Mouse (Mus musculus) kidney, adult 8-10 months (tissue): ENCODE data around the gene Kcnk5.

ENCODE experiments used
- DNase-seq, 2 experiments: peaks; one replicate each; pipeline ENCODE4 v3.0.0; 2022

The Kcnk5 gene

GRCm38 (mm10) chr14:20201066-20201683 is 19.6 kb upstream of the Kcnk5 start:
- DNase-seq: no peak

- DNase-seq: peak; percentile 82 to 83
These were observed 11.6 kb upstream of the Kcnk5 start for GRCm38 (mm10) chr14:20193103-20193715.

GRCm38 (mm10) chr14:20191136-20191735 is 9.6 kb upstream of the Kcnk5 start:
- DNase-seq: peak; percentile 46 to 60

- DNase-seq: peak; percentile 91 to 93
These were observed 8.1 kb upstream of the Kcnk5 start for GRCm38 (mm10) chr14:20189751-20190150.

- DNase-seq: no peak
These were observed 3.8 kb upstream of the Kcnk5 start for GRCm38 (mm10) chr14:20185426-20185825.

GRCm38 (mm10) chr14:20183701-20184100 is 2.1 kb upstream of the Kcnk5 start:
- DNase-seq: no peak

- peak in 1 of 2 experiments; percentile 13 for DNase-seq
These were observed 987 bp upstream of the Kcnk5 start for GRCm38 (mm10) chr14:20182596-20182995.

- peak in 1 of 2 experiments; percentile 44 for DNase-seq
These were observed 852 bp downstream of the Kcnk5 start for GRCm38 (mm10) chr14:20180751-20181162.

- peak; percentile 50 to 65 for DNase-seq
These were observed 1.3 kb downstream of the Kcnk5 start for GRCm38 (mm10) chr14:20180304-20180703.

- peak in 1 of 2 experiments; percentile 8 for DNase-seq
These were observed 1.8 kb downstream of the Kcnk5 start for GRCm38 (mm10) chr14:20179731-20180280.

- no peak for DNase-seq
These were observed 2.5 kb downstream of the Kcnk5 start for GRCm38 (mm10) chr14:20179080-20179479.

- DNase-seq: peak in 1 of 2 experiments; percentile 31
These were observed 3.0 kb downstream of the Kcnk5 start for GRCm38 (mm10) chr14:20178593-20178992.

GRCm38 (mm10) chr14:20177494-20178123 is 4.0 kb downstream of the Kcnk5 start:
- peak; percentile 37 for DNase-seq

GRCm38 (mm10) chr14:20175705-20176104 is 5.9 kb downstream of the Kcnk5 start:
- DNase-seq: no peak

- no peak for DNase-seq
These were observed 6.5 kb downstream of the Kcnk5 start for GRCm38 (mm10) chr14:20175114-20175513.

- DNase-seq: no peak
These were observed 6.9 kb downstream of the Kcnk5 start for GRCm38 (mm10) chr14:20174696-20175095.

- DNase-seq: no peak
These were observed 7.6 kb downstream of the Kcnk5 start for GRCm38 (mm10) chr14:20173873-20174490.

GRCm38 (mm10) chr14:20172924-20173323 is 8.7 kb downstream of the Kcnk5 start:
- no peak for DNase-seq

GRCm38 (mm10) chr14:20172509-20172908 is 9.1 kb downstream of the Kcnk5 start:
- DNase-seq: no peak

GRCm38 (mm10) chr14:20171840-20172239 is 9.8 kb downstream of the Kcnk5 start:
- DNase-seq: no peak

- DNase-seq: no peak
These were observed 12.4 kb downstream of the Kcnk5 start for GRCm38 (mm10) chr14:20169251-20169650.

- no peak for DNase-seq
These were observed 13.1 kb downstream of the Kcnk5 start for GRCm38 (mm10) chr14:20168478-20168877.

GRCm38 (mm10) chr14:20168054-20168453 is 13.6 kb downstream of the Kcnk5 start:
- no peak for DNase-seq
